Mouse (Mus musculus): ENCODE data around the gene Phldb1. TPM values are rescaled to one million over a fixed set of nuclear protein-coding genes. Genes with fewer than 3 reads are reported as not detected.

The Phldb1 gene
- total and polyA plus RNA-seq, 3 experiments: 13.8 to 23.0 TPM; not detected in 1

DNA sequence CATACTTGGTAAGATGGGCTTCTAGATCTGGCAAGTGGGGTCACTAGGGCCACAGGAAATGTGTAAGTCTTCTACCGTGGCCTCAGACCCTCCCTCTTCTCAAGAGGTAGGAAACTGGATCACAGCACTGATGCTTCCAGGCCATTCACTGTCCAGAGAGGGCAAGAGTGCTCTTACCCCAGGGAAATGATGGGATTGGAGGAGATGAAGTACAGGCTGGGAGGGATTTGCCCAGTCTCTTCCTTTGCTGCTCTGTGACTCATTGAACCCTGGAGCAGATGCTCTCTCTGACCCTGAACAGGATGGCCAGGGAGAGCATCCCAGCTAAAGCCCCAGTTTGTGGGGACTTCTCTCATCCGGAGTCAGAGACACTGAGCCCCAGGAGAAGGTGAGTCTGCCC lies 10.3 kb downstream of the Phldb1 start:
- H3K27ac ChIP-seq (ENCODE audit: control insufficient read depth, low read depth, low read length): no peak overlapping the region
- no peaks in the 10 kb centered on the region; a peak in 1 of 4 replicates for H3K27me3 ChIP-seq (ENCODE audit: control insufficient read depth in 1 of 2, insufficient read depth in 2 of 2, low read length in 2 of 2)
- peaks cover 7 to 19% of the 10 kb centered on the region in 2 experiments; a peak in 3 of 4 replicates for H3K4me1 ChIP-seq (ENCODE audit: control insufficient read depth in 1 of 2, insufficient read depth in 2 of 2, low read length in 2 of 2)
- DNase-seq (ENCODE audit: low read depth, low spot score): no peak
- no peak overlapping the region for H3K9ac ChIP-seq (ENCODE audit: control insufficient read depth, low read depth, low read length, poor library complexity, severe bottlenecking)
- no peaks in the 10 kb centered on the region; the same call in 1 of the 2 replicates for H3K79me2 ChIP-seq (ENCODE audit: control insufficient read depth, insufficient read depth, low read length, poor library complexity)
- peaks cover 0 to 7% of the 10 kb centered on the region in 2 experiments; a peak in 2 of 4 replicates for H3K36me3 ChIP-seq (ENCODE audit: control insufficient read depth in 1 of 2, insufficient read depth in 2 of 2, low read length in 2 of 2)
- H3K9me3 ChIP-seq (replicated peaks; ENCODE audit: insufficient read depth, low read length): no peaks in the 10 kb centered on the region
- H3K4me3 ChIP-seq (ENCODE audit: control insufficient read depth in 1 of 2, insufficient read depth in 1 of 2, low read depth in 2 of 2, low read length in 2 of 2): no peak overlapping the region
- TF ChIP-seq MXI1 (IDR thresholded peaks at IDR 0.05; ENCODE audit: low read depth, low read length): no peak
- TF ChIP-seq USF1 (IDR thresholded peaks at IDR 0.05; ENCODE audit: low read depth, low read length): no peak
- no peak for TF ChIP-seq NRF1 (IDR thresholded peaks at IDR 0.05; ENCODE audit: insufficient read depth, low read depth, low read length, poor library complexity, severe bottlenecking)
- no peak for TF ChIP-seq UBTF (IDR thresholded peaks at IDR 0.05; ENCODE audit: borderline replicate concordance, insufficient read depth, low read depth, low read length)
- no peak for TF ChIP-seq ZC3H11A (IDR thresholded peaks at IDR 0.05; ENCODE audit: low read depth, low read length)
- no peak for TF ChIP-seq ELF1 (IDR thresholded peaks at IDR 0.05; ENCODE audit: low read depth, low read length)
- TF ChIP-seq SMC3 (IDR thresholded peaks at IDR 0.05; ENCODE audit: low read depth, low read length): no peak
- TF ChIP-seq MAZ (IDR thresholded peaks at IDR 0.05; ENCODE audit: low read depth, low read length): no peak
- TF ChIP-seq GABPA (IDR thresholded peaks at IDR 0.05; ENCODE audit: low read depth, low read length): no peak
- no peak for TF ChIP-seq CHD1 (IDR thresholded peaks at IDR 0.05; ENCODE audit: low read depth, low read length)
- no peak for TF ChIP-seq POLR2AphosphoS5 (IDR thresholded peaks at IDR 0.05; ENCODE audit: borderline replicate concordance, low read depth, low read length)
- no peak for TF ChIP-seq E2F4 (IDR thresholded peaks at IDR 0.05; ENCODE audit: borderline replicate concordance, low read depth, low read length)
- no peak for TF ChIP-seq EP300 (IDR thresholded peaks at IDR 0.05; ENCODE audit: low read depth in 1 of 2, low read length in 2 of 2)
- TF ChIP-seq HCFC1 (IDR thresholded peaks at IDR 0.05; ENCODE audit: low read depth, low read length): no peak
- no peak for TF ChIP-seq TCF12 (IDR thresholded peaks at IDR 0.05; ENCODE audit: low read depth, low read length)
- no peak for TF ChIP-seq GATA1 (IDR thresholded peaks at IDR 0.05; ENCODE audit: low read depth, low read length)
- no peak for TF ChIP-seq ZNF384 (IDR thresholded peaks at IDR 0.05; ENCODE audit: low read depth, low read length)
- TF ChIP-seq RAD21 (IDR thresholded peaks at IDR 0.05; ENCODE audit: low read depth, low read length): no peak

DNA sequence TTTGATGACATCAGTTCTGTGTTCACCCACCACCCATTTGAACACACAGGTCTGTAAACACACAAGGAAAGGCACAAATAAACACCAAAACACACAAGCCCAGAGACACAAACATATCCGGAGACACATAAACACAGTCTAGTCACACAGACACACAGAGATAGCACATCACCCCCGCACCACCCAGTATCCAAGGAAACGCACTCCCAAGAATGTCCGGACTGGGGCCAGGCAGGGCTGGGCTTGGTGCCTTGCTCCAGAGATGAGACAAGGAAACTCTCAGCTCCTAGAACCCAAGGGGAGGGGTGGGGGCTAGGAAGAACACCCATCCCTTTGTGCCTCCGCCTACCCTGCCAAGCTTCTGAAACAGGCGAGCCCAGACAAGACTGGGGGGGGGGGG lies 10.8 kb downstream of the Phldb1 start:
- H3K4me1 ChIP-seq (ENCODE audit: control insufficient read depth in 1 of 2, insufficient read depth in 2 of 2, low read length in 2 of 2): peaks cover 12 to 23% of the 10 kb centered on the region in 2 experiments; a peak in 3 of 4 replicates
- no peak for TF ChIP-seq SMC3 (IDR thresholded peaks at IDR 0.05; ENCODE audit: low read depth, low read length)
- no peak for TF ChIP-seq GABPA (IDR thresholded peaks at IDR 0.05; ENCODE audit: low read depth, low read length)
- TF ChIP-seq CTCF (IDR thresholded peaks at IDR 0.05 in 2 of 3, conservative IDR thresholded peaks at IDR 0.05 in 1 of 3; ENCODE audit: control insufficient read depth in 1 of 3, insufficient read depth in 1 of 3, low read depth in 2 of 3, low read length in 3 of 3, poor library complexity in 1 of 3, severe bottlenecking in 1 of 3): no peak
- TF ChIP-seq ELF1 (IDR thresholded peaks at IDR 0.05; ENCODE audit: low read depth, low read length): no peak
- no peak for TF ChIP-seq POLR2A (IDR thresholded peaks at IDR 0.05; ENCODE audit: control insufficient read depth in 1 of 2, insufficient read depth in 1 of 2, low read depth in 1 of 2, low read length in 2 of 2, poor library complexity in 1 of 2)
- no peak for TF ChIP-seq TBP (IDR thresholded peaks at IDR 0.05; ENCODE audit: low read depth, low read length)
- no peak for TF ChIP-seq MAZ (IDR thresholded peaks at IDR 0.05; ENCODE audit: low read depth, low read length)
- no peak for TF ChIP-seq ZC3H11A (IDR thresholded peaks at IDR 0.05; ENCODE audit: low read depth, low read length)
- no peak for TF ChIP-seq NRF1 (IDR thresholded peaks at IDR 0.05; ENCODE audit: insufficient read depth, low read depth, low read length, poor library complexity, severe bottlenecking)
- no peak for TF ChIP-seq MAFK (IDR thresholded peaks at IDR 0.05; ENCODE audit: borderline replicate concordance, low read depth, low read length)
- no peak overlapping the region for H3K27ac ChIP-seq (ENCODE audit: control insufficient read depth, low read depth, low read length)
- no peak overlapping the region for H3K4me3 ChIP-seq (ENCODE audit: control insufficient read depth in 1 of 2, insufficient read depth in 1 of 2, low read depth in 2 of 2, low read length in 2 of 2)
- H3K36me3 ChIP-seq (ENCODE audit: control insufficient read depth in 1 of 2, insufficient read depth in 2 of 2, low read length in 2 of 2): peaks cover 0 to 9% of the 10 kb centered on the region in 2 experiments; a peak in 2 of 4 replicates
- no peaks in the 10 kb centered on the region for H3K9me3 ChIP-seq (replicated peaks; ENCODE audit: insufficient read depth, low read length)
- no peak overlapping the region for H3K9ac ChIP-seq (ENCODE audit: control insufficient read depth, low read depth, low read length, poor library complexity, severe bottlenecking)
- H3K27me3 ChIP-seq (ENCODE audit: control insufficient read depth in 1 of 2, insufficient read depth in 2 of 2, low read length in 2 of 2): no peaks in the 10 kb centered on the region; a peak in 1 of 4 replicates
- no peak for DNase-seq (ENCODE audit: low read depth, low spot score)
- no peaks in the 10 kb centered on the region; the same call in 1 of the 2 replicates for H3K79me2 ChIP-seq (ENCODE audit: control insufficient read depth, insufficient read depth, low read length, poor library complexity)
